Mouse (Mus musculus) myocyte (in vitro differentiated cells): ENCODE measurements around the gene Gm10282. TPM values are rescaled to one million over a fixed set of nuclear protein-coding genes. Genes with fewer than 3 reads are reported as not detected.
A peak's percentile ranks its signal among the peaks of the same experiment; 100 is the strongest.

Experiments used
- H3K27me3 ChIP-seq: one replicate; pipeline ENCODE4 v1.6.1; 2011; ENCODE audit not compliant: control insufficient read depth, insufficient read depth, insufficient read length
- H3K36me3 ChIP-seq: one replicate; pipeline ENCODE4 v1.6.1; 2011; ENCODE audit not compliant: control insufficient read depth, insufficient read depth
- H3K4me2 ChIP-seq: one replicate; pipeline ENCODE4 v1.6.1; 2011; ENCODE audit warnings: low read depth, control low read depth
- H3K4me3 ChIP-seq: one replicate; pipeline ENCODE4 v1.5.1; 2011; ENCODE audit warnings: mild to moderate bottlenecking, control low read depth, moderate library complexity
- H3K79me2 ChIP-seq: one replicate; pipeline ENCODE4 v1.6.1; 2011; ENCODE audit not compliant: control insufficient read depth, insufficient read depth
- H3ac ChIP-seq: one replicate; pipeline ENCODE4 v1.6.1; 2011; ENCODE audit not compliant: control insufficient read depth, insufficient read length
- CEBPB ChIP-seq: IDR thresholded peaks from 2 replicates; pipeline ENCODE4 v1.6.1; 2011; ENCODE audit warnings: mild to moderate bottlenecking, moderate library complexity; ENCODE audit not compliant: poor library complexity, insufficient read depth, severe bottlenecking
- E2F4 ChIP-seq: IDR thresholded peaks from one replicate; pipeline ENCODE4 v1.6.1; 2011; ENCODE audit warnings: mild to moderate bottlenecking, control low read depth, moderate library complexity; ENCODE audit not compliant: insufficient read depth
- MAX ChIP-seq: IDR thresholded peaks from one replicate; pipeline ENCODE4 v1.6.1; 2011; ENCODE audit warnings: low read depth, mild to moderate bottlenecking, control low read depth
- MYOD1 ChIP-seq, 3 experiments: IDR thresholded peaks; one replicate each; pipeline ENCODE4 v1.6.1; 2011; ENCODE audit warnings: control low read depth in 2 of 3, low read depth in 2 of 3, mild to moderate bottlenecking in 2 of 3, moderate library complexity in 1 of 3; ENCODE audit not compliant: insufficient read length in 2 of 3, control insufficient read depth in 1 of 3
- MYOG ChIP-seq, 3 experiments: IDR thresholded peaks; one replicate each; pipeline ENCODE4 v1.6.1; 2011; ENCODE audit warnings: control low read depth in 2 of 3, low read depth in 2 of 3, mild to moderate bottlenecking in 2 of 3; ENCODE audit not compliant: insufficient read length in 2 of 3, control insufficient read depth in 1 of 3, insufficient read depth in 1 of 3
- POLR2A ChIP-seq: IDR thresholded peaks from one replicate; pipeline ENCODE4 v1.6.1; 2011; ENCODE audit warnings: low read depth, mild to moderate bottlenecking, control low read depth, moderate library complexity; ENCODE audit not compliant: insufficient read length
- POLR2AphosphoS2 ChIP-seq: IDR thresholded peaks from one replicate; pipeline ENCODE4 v1.6.1; 2011; ENCODE audit warnings: low read depth, control low read depth; ENCODE audit not compliant: insufficient read length
- REST ChIP-seq: IDR thresholded peaks from one replicate; pipeline ENCODE4 v1.6.1; 2011; ENCODE audit warnings: mild to moderate bottlenecking, control low read depth, moderate library complexity; ENCODE audit not compliant: insufficient read depth, insufficient read length
- SRF ChIP-seq: IDR thresholded peaks from one replicate; pipeline ENCODE4 v1.6.1; 2011; ENCODE audit warnings: low read depth; ENCODE audit not compliant: control insufficient read depth, insufficient read length
- TCF12 ChIP-seq: IDR thresholded peaks from one replicate; pipeline ENCODE4 v1.6.1; 2011; ENCODE audit warnings: mild to moderate bottlenecking, control low read depth; ENCODE audit not compliant: poor library complexity, insufficient read depth, severe bottlenecking
- TCF3 ChIP-seq: IDR thresholded peaks from one replicate; pipeline ENCODE4 v1.6.1; 2011; ENCODE audit warnings: low read depth, control low read depth; ENCODE audit not compliant: insufficient read length
- USF1 ChIP-seq: IDR thresholded peaks from one replicate; pipeline ENCODE4 v1.6.1; 2011; ENCODE audit warnings: low read depth, mild to moderate bottlenecking, control low read depth, moderate library complexity
- polyA plus RNA-seq: library from polyadenylated mRNA; unstranded; fragments of >200 nt; fragmentation: generic; extraction: Trizol; gene quantifications from one replicate; pipeline ENCODE4 v1.2.1, GENCODE M21; 2012; ENCODE audit warnings: missing spikeins

Gene Gm10282
- polyA plus RNA-seq, 1 experiment = 63.4 TPM

DNA sequence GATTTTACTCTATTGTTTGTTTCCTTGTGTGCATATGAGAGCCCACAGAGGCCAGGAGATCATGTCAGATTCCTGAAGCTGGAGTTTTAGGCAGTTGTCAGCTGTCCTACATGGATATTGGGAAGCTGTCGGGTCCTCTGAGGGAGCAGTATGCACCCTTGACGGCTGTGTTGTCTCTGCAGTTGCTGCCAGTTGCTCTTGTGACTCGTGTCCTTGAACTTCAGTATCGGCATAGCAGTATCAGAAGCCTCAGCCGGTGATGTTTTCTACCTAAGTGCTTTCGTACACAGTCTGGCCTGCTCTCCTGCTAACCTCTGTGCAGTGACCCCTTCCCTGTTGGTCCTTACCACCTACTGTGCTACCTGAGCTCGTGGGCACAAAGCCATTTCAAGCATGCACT is 41.6 kb downstream of the Gm10282 start:
- H3ac ChIP-seq = no peak overlapping the region
- no peak overlapping the region for H3K4me2 ChIP-seq
- H3K36me3 ChIP-seq = no peaks in the 10 kb centered on the region
- no peaks in the 10 kb centered on the region for H3K27me3 ChIP-seq
- no peak overlapping the region for H3K4me3 ChIP-seq
- no peaks in the 10 kb centered on the region for H3K79me2 ChIP-seq
- TF ChIP-seq MYOG (IDR thresholded peaks at IDR 0.05; ENCODE audit: control insufficient read depth in 1 of 3, insufficient read depth in 1 of 3, insufficient read length in 2 of 3, low read depth in 2 of 3) (no peak), MAX (no peak), POLR2AphosphoS2 (no peak), TCF3 (no peak), USF1 (no peak), POLR2A (no peak), CEBPB (no peak), MYOD1 (IDR thresholded peaks at IDR 0.05; ENCODE audit: control insufficient read depth in 1 of 3, insufficient read length in 2 of 3, low read depth in 2 of 3) (no peak), TCF12 (no peak), SRF (no peak), E2F4 (no peak), REST (no peak)

DNA sequence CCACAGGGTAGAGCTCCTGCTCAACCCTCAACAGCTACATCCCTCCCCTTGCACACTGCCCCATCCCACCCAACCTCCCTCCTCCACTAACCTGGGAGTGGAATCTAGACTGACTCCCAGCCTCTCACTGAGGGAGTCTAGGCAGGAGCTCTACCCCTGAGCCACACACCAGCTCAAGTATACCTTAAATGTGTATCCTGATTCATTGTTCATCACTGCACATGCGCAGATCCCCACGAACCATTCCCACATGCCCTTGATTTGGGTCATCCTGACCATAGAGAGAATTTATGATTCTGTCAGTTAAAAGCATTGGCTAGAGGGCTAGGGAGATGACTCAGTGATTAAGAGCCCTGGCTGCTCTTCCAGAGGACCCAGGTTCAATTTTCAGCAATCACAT is 42.3 kb downstream of the Gm10282 start:
- H3ac ChIP-seq = no peak overlapping the region
- no peaks in the 10 kb centered on the region for H3K36me3 ChIP-seq
- no peak overlapping the region for H3K4me2 ChIP-seq
- H3K27me3 ChIP-seq = no peaks in the 10 kb centered on the region
- H3K4me3 ChIP-seq = no peak overlapping the region
- no peaks in the 10 kb centered on the region for H3K79me2 ChIP-seq
- TF ChIP-seq POLR2AphosphoS2 = no peak
- TF ChIP-seq MYOG (IDR thresholded peaks at IDR 0.05; ENCODE audit: control insufficient read depth in 1 of 3, insufficient read depth in 1 of 3, insufficient read length in 2 of 3, low read depth in 2 of 3) = no peak
- TF ChIP-seq SRF = no peak
- TF ChIP-seq TCF12 = no peak
- no peak for TF ChIP-seq CEBPB
- TF ChIP-seq REST = no peak
- no peak for TF ChIP-seq TCF3

DNA sequence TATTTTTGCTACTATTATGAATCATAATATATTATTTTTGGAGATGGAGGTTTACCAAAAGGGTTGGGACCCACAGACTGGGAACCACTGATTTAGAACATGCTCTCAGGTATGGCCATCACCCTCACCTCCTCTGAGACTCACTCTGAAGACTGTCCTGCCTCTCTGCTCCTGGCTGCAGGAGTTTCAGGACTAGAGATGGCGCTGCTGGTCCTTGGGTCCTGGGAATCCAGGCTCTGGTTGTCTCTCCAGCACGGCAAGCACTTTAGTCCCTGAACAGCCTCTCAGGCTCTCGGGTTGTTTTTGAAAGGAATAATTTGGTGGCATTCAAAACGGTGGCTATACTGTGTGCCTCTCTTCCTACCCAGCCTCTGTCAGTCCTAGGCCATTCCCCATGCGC is 43.2 kb downstream of the Gm10282 start:
- H3ac ChIP-seq = no peak overlapping the region
- H3K27me3 ChIP-seq = no peaks in the 10 kb centered on the region
- TF ChIP-seq CEBPB = no peak
- TF ChIP-seq USF1 = no peak
- TF ChIP-seq TCF3 = no peak

DNA sequence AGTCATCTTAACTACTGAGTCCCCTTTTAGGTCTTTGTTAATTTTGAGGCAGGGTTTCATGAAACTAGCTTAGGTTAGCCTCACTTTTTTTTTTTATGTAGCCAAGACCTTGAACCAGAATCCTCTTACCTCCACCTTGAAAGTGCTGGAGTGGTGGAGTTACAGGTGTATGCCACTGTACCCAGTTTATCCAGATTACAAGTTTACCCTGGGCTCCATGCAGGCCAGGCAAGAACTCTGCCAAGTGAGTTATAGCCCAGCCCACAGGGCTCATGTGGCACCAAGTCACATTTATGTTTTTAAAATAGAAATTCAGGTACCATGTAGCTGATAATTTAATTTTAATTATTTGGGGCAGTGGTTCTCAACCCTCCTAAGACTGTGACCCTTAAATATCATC is 43.6 kb downstream of the Gm10282 start:
- Histone ChIP-seq H3K27me3 (no peaks in the 10 kb centered on the region), H3K4me2 (no peak overlapping the region), H3K36me3 (no peaks in the 10 kb centered on the region), H3K4me3 (no peak overlapping the region), H3ac (no peak overlapping the region), H3K79me2 (no peaks in the 10 kb centered on the region)
- no peak for TF ChIP-seq TCF12
- TF ChIP-seq E2F4 = no peak
- no peak for TF ChIP-seq SRF
- TF ChIP-seq MYOD1 (IDR thresholded peaks at IDR 0.05; ENCODE audit: control insufficient read depth in 1 of 3, insufficient read length in 2 of 3, low read depth in 2 of 3) = no peak
- no peak for TF ChIP-seq TCF3
- no peak for TF ChIP-seq MYOG (IDR thresholded peaks at IDR 0.05; ENCODE audit: control insufficient read depth in 1 of 3, insufficient read depth in 1 of 3, insufficient read length in 2 of 3, low read depth in 2 of 3)
- TF ChIP-seq POLR2AphosphoS2 = no peak
- TF ChIP-seq REST = no peak
- TF ChIP-seq POLR2A = no peak
- TF ChIP-seq CEBPB = no peak
- TF ChIP-seq USF1 = no peak
- no peak for TF ChIP-seq MAX

More for the DNA sequence above, 43.2 kb downstream of the Gm10282 start:
- Histone ChIP-seq H3K36me3 (no peaks in the 10 kb centered on the region), H3K79me2 (no peaks in the 10 kb centered on the region), H3K4me3 (no peak overlapping the region), H3K4me2 (no peak overlapping the region)

DNA sequence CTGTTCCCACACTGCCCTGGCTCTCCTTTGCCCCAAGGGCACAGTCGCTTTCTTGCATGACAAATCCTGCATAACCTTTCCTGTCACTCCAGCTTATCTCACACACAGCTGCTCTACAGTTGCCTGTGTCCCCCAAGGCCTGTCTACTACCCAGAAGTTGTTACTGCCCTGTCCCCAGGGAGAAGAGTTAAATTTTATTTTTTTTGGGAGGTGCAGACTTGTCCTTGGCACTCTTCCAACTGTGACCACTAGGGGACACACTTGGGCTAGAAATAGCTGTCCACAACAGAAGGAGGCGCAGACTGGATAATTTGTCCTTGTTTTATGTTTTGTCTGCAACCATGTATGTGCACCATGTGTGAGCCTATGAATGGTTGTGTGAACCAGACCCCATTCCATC is 44.0 kb downstream of the Gm10282 start:
- Histone ChIP-seq H3K79me2 (no peaks in the 10 kb centered on the region), H3K27me3 (no peaks in the 10 kb centered on the region), H3ac (no peak overlapping the region), H3K36me3 (no peaks in the 10 kb centered on the region), H3K4me2 (no peak overlapping the region), H3K4me3 (no peak overlapping the region)
- TF ChIP-seq MYOD1 (IDR thresholded peaks at IDR 0.05; ENCODE audit: control insufficient read depth in 1 of 3, insufficient read length in 2 of 3, low read depth in 2 of 3) (peak in 1 of 3 experiments; percentile 19), SRF (no peak), POLR2AphosphoS2 (no peak)
